Mouse (Mus musculus) neural tube, embryonic 10.5 days (tissue): ENCODE measurements at regions not wholly inside any gene's neighbourhood (a gene's known extent, or its start where the extent isn't known, plus 50 kb on each side); places are given as distances from the start of the nearest gene placed in this dataset.
"Not testable (repeated sequence)": the region's sequence is repeated elsewhere in the genome, so short reads cannot be mapped to it uniquely, and the experiment has no call there.

Experiments
- DNase-seq: peaks from one replicate; pipeline ENCODE4 v3.0.0-alpha.2; 2017; ENCODE audit warnings: low spot score; ENCODE audit errors: extremely low spot score

DNA sequence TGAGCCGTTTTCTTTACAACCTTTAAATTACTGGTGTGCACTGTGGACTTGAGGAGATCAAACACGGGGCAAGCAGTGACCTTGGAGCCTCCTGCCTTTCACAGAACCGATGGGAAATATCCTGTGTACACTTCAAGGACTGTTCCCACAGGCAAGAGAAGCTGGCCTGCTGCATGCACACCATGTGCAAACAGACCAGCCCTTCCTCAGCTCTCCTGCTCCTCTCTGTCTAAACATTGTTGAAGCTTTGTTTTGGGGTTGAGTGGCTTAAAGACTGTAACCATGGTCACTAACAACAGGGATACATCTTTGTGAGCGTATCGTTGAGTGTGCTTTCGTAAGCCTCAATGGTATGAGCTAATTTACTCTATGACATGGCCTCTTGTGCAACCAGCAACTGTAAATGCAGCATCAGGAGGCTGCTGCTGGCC, 50.2 kb upstream of the Agps start:
- DNase-seq = no peak

- no peak for DNase-seq
These were observed 50.9 kb upstream of the Agps start for GRCm38 (mm10) chr2:75781078-75781477.

- not testable (repeated sequence) for DNase-seq
These were observed 53.3 kb upstream of the Agps start for GRCm38 (mm10) chr2:75778628-75779027.

- no peak for DNase-seq
These were observed 54.9 kb upstream of the Agps start for GRCm38 (mm10) chr2:75777040-75777451.

GRCm38 (mm10) chr2:75776533-75776932, 55.4 kb upstream of the Agps start:
- DNase-seq = no peak

- DNase-seq = no peak
These were observed 56.8 kb upstream of the Agps start for GRCm38 (mm10) chr2:75775217-75775616.

DNA sequence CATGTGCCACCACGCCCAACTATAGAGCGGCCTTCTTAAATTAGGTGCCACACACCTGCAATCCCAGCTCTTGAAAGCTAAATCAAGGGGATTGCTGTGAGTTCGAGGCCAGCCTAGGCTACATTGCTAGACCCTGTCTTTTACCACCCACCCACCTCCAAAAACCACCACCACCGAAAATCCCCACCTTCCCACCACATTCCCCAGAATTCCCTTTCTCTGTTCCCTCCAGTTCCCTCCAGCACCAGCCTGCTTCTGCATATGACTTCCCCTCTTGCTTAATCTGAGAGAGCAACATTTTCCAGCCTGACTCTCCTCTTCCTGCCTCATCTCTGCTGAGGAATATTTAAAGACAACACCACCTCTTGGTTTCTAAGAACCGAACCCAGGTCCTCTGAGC, 58.5 kb upstream of the Agps start:
- no peak for DNase-seq

GRCm38 (mm10) chr2:75772251-75772956, 59.6 kb upstream of the Agps start:
- DNase-seq = peak; percentile 39

DNA sequence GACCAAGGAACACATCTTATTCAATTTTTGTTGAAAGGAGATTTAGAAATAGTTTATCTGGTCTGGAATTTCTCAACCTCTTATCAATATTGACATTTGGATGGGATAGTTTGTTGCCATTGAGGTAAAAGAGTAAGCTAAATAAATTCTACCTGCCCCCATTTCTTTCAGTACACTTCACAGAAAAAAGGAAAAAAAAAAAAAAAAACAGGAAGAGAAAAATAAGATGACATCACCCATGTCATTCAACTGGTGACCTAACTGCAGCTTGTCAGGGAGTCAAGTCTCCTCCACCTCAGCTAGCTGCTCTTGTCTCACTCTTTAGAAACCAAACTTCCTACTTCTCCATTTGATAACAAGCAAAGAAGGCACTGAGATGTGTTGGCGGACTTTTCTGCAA, 61.3 kb upstream of the Agps start:
- DNase-seq = no peak

- DNase-seq = no peak
These were observed 63.2 kb upstream of the Agps start for GRCm38 (mm10) chr2:75768559-75769304.

- no peak for DNase-seq
These were observed 63.6 kb upstream of the Nfe2l2 start for GRCm38 (mm10) chr2:75767871-75768558.

DNA sequence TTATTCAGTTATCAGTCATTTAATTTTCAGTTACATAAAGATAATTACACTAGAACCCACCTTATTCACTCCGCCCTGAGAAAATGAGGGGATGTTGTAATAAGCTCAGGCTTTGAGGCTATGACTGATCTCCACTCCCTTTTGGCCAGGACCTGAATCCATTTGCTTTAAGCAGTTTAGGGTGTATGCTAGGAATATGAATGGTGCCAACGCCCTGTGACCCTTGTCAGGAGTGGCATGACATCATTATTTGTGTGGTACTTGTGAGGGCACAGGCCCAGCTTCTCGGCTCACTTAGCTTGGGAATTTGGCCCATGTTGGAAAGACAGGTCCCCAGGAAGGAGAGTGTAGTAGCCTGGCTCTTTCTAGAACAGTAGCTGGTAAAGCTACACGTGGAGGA, 61.0 kb upstream of the Nfe2l2 start:
- no peak for DNase-seq

GRCm38 (mm10) chr2:75763252-75763651, 58.8 kb upstream of the Nfe2l2 start:
- DNase-seq = no peak

DNA sequence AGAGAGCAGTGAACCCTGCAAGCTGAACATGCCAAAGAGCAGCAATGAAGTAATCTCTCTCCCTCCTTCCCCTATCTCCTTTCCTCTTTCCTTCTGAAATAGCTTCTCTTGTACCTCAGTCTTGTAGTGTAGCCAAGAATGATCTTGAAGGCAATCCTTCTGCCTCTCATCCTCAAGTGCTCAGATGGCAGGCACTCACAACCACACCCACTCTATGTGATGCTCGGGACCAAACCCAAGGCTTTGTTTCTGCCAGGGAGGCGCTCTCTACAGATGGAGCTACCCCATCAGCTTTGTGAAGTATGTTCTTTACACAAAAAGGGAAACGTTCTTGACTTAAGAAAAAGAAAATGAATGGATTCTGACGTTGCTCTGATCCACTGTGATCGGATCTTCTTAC, 57.6 kb upstream of the Nfe2l2 start:
- no peak for DNase-seq

DNA sequence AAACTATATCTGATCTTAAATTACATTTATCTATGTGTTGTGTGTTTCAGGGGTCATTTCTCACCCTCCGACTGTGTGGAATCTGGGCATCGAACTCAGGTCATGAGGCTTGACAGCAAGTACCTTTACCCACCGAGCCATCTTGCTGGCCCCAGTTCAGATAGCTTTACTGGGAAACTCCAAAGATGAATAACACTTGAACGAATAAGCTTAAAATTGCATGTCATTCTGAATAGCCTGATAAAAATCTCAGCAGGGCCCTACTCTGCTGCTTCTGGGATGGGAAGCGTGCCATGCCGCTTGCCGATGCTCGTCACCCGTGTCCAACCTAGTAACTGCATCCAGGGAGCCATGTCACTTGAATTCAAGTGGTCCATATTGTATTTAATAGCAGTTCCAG, 57.2 kb upstream of the Nfe2l2 start:
- no peak for DNase-seq

DNA sequence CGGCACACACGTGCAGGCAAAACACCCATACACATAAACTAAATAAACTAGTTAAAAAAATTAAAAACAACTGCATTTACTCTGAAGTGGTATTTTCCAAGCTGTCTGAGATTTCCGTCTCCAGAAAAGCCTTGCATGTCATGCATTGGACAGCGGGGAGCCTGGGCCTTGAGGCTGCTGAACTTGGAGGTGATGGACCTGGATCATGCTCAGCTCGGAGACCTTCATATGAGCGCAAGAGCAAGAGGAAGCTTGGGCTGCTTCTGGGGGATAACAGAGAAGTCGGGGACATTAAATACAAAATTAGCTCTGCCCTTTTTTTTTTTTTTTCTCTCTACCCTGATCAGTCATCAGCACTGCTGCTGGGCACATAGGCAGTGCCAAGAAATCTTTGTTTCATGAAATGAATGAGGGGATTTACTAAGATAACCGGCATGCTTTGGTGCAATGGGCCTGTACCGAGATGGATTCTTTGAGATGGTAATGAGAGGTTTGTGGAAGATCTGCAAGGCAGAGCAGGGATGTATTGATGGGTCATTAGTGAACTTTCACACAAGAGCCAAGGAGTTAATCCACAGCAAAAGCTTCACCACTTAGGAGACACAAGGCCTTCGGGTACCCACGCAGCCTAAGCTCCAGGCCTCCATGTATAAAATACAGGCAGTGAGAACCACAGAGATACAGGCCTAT, 54.9 kb upstream of the Nfe2l2 start:
- no peak for DNase-seq

DNA sequence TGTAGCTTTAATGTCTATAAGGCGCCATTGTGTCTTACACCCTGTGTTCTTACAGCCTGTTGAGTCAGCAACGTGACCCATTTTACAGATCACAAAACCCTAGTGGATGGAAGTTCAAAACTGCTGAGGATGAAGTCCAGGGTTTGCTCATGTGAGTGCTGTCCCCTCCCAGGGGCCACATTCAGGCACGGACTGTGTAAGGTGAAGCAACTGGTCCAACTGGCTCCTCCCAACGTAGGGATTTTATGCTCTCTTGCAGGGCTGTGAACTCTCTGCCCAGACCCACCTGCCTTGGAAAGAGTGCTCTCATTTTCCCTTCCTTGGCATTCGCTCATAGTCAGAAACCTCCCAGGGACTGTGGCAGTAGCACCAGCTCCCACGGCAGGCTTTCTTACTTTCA, 53.8 kb upstream of the Nfe2l2 start:
- DNase-seq = no peak

DNA sequence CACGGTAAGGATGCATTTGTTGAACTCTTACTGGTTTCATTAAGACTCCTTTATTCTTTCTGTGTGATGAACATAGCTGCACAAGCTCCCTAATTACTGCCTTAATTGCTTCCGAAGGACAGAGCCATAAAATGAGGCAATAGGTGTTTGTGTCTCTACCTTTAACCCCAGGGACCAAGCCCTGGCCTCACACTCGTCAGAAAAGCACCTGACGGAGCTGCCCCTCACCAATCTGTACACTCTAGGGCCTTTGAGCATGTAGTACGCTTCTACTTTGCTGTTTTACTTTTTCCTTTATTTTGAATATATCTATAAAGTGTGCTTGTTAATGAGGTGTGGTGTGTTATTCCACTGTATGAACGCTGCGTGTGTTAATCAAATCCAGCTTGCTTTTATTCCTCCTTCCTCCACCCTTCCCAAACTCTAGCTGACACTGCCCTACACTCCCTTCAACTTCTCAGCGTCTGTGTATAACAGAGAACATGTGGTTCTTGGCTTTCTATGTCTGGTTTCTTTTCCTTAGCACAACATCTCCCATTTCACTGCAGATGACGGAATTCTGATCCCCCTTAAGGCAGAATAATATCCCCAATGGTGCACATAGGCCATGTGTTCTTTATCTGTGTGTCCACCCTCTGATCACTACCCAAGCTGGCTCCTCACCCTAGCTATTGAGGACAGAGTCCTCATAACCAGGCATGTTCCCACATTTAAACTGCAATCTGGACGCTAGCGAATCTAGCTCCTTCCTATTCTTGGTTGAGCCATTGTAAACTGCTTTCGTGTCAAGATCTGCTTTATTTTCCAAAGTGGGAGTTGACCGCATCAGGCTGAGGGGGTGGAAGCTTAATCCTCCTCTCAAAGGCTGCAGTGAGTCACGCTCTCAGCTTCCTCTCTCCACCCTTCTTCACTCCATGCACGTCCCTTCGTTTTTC, 52.5 kb upstream of the Nfe2l2 start:
- DNase-seq = no peak

DNA sequence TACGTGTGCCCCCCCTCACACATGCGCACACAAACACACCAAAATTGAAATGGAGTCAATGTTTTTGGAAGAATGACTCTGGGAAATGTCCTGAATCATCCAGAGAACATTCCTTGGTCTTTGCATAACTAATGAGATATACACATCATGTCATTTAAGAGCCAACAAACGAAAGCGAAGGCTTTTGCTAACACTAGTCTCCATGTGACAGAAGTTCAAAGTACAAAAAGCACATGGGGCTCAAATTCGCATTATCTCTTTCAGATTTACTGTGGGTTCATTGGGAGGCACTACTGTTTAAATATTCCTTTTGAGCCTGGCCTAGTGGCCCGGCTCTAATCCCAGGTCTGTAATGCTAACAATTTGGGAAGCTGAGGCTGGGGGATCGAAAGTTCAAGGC, 50.2 kb upstream of the Nfe2l2 start:
- DNase-seq = no peak
